Mouse (Mus musculus) forebrain, embryonic 16.5 days (tissue): Measurements from ENCODE around the gene Wwox. TPM values are rescaled to one million over a fixed set of nuclear protein-coding genes. Genes with fewer than 3 reads are reported as not detected.

ENCODE experiments used
- ATAC-seq: fragments of 200-750 bp; cut with Nextera tagmentation; 2 replicates; pipeline ENCODE4 v1.8.0; 2017; ENCODE audit warnings: mild to moderate bottlenecking, moderate library complexity
- H3K27ac ChIP-seq: fragments of 300-500 bp; sonication (generic); 2 replicates; pipeline ENCODE4 v1.5.1; 2014; ENCODE audit warnings: low read length, control low read depth
- H3K27me3 ChIP-seq: fragments of 300-500 bp; sonication (generic); replicated peaks from 2 replicates; pipeline ENCODE4 v1.6.1; 2014; ENCODE audit warnings: low read length; ENCODE audit not compliant: control insufficient read depth, insufficient read depth
- H3K36me3 ChIP-seq: fragments of 300-500 bp; sonication (generic); 2 replicates; pipeline ENCODE4 v1.6.1; 2014; ENCODE audit not compliant: control insufficient read depth, insufficient read depth
- H3K4me1 ChIP-seq: fragments of 300-500 bp; sonication (generic); replicated peaks from 2 replicates; pipeline ENCODE4 v1.6.1; 2014; ENCODE audit warnings: low read length; ENCODE audit not compliant: control insufficient read depth, insufficient read depth
- H3K4me2 ChIP-seq: fragments of 300-500 bp; sonication (generic); 2 replicates; pipeline ENCODE4 v1.6.1; 2014; ENCODE audit warnings: mild to moderate bottlenecking, low read length, control low read depth
- H3K4me3 ChIP-seq: fragments of 300-500 bp; sonication (generic); replicated peaks from 2 replicates; pipeline ENCODE4 v1.5.1; 2014; ENCODE audit warnings: mild to moderate bottlenecking, low read length, control low read depth
- H3K9ac ChIP-seq: fragments of 300-500 bp; sonication (generic); replicated peaks from 2 replicates; pipeline ENCODE4 v1.6.1; 2014; ENCODE audit warnings: low read depth, low read length, control low read depth
- H3K9me3 ChIP-seq: fragments of 300-500 bp; sonication (generic); 2 replicates; pipeline ENCODE4 v1.6.1; 2016; ENCODE audit warnings: low read length; ENCODE audit not compliant: control insufficient read depth
- WGBS: fragments of 180-500 bp; shearing (Covaris S2); extraction: QIAGEN DNeasy Blood & Tissue Kit; methylation state at CpG from one replicate; pipeline ENCODE4 v1.1.7; 2014; 5-methylcytosine and 5-hydroxymethylcytosine counted together
- polyA plus RNA-seq: library from polyadenylated mRNA; unstranded; fragments of >200 nt; fragmentation: Nextera tagmentation; extraction: Ambion mirVana; gene quantifications from 2 replicates; pipeline ENCODE4 v1.2.1, GENCODE M21; 2015

The Wwox gene
- 9.6 and 11.4 TPM in 2 replicates for polyA plus RNA-seq

GRCm38 (mm10) chr8:114439334-114440204 is at the start of gene Wwox:
Gene Wwox, plus strand, starts transcription at chr8:114439655.
- peaks cover 10% of the 10 kb centered on the region for H3K4me1 ChIP-seq
- ATAC-seq: peak; percentile 99
- WGBS: under 1% methylated on average over 54 of the region's 54 CpGs

DNA sequence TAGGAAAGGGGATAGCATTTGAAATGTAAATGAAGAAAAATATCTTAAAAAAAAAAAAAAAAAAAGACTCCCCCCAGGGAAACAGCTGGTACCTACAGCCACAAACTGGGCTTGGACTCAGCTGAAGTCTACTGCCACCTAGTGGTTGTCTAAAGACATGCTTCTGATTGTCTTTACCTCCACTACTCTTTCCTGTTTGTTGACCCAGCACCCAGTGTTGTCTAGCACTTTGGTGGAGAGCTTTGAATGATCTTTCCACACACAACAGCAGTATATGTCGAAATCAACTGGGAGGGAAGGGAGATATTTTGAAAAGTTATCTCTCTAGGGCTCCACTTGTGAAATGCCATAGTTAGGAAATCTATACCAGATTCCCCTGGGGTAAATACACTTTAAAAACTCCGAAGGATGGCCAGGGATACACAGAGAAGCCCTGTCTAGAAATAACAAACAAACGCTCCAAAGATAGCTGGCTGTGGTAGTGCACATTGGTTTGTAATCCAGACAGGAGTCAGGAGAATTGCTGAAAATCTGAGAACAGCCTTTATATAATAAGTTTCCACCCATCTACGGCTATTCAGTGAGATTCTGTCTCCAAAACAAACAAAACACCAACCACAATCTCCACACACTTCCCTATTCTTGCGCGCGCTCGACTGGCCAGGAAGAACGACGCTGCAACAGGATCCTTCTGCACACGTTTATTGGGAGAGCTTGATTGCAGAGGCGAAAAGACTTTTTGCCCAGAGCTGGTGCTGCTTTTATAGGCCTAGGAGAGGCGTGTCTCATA is 48.8 kb upstream of the Wwox start:
- Histone ChIP-seq H3K4me3 (no peak overlapping the region), H3K27ac (no peak overlapping the region), H3K4me1 (no peaks in the 10 kb centered on the region), H3K4me2 (no peak overlapping the region), H3K36me3 (no peaks in the 10 kb centered on the region), H3K9ac (no peak overlapping the region), H3K9me3 (no peaks in the 10 kb centered on the region), H3K27me3 (no peaks in the 10 kb centered on the region)
- 91% methylated on average over 11 of the region's 13 CpGs for WGBS
- ATAC-seq: no peak

More at GRCm38 (mm10) chr8:114439334-114440204, at the start of gene Wwox:
- H3K4me2 ChIP-seq: peak within 1 kb of the TSS; percentile 82
- peak within 1 kb of the TSS; percentile 73 for H3K9ac ChIP-seq
- H3K9me3 ChIP-seq: no peaks in the 10 kb centered on the region
- H3K27ac ChIP-seq: peak within 1 kb of the TSS; percentile 70; the same call in 1 of the 2 replicates
- no peaks in the 10 kb centered on the region for H3K27me3 ChIP-seq
- peak within 1 kb of the TSS; percentile 76 for H3K4me3 ChIP-seq
- no peaks in the 10 kb centered on the region for H3K36me3 ChIP-seq

- Histone ChIP-seq H3K36me3 (no peaks in the 10 kb centered on the region), H3K9ac (no peak overlapping the region), H3K4me3 (no peak overlapping the region), H3K27ac (no peak overlapping the region), H3K4me1 (no peaks in the 10 kb centered on the region), H3K27me3 (no peaks in the 10 kb centered on the region), H3K4me2 (no peak overlapping the region), H3K9me3 (no peaks in the 10 kb centered on the region)
- 89% methylated on average over 5 of the region's 5 CpGs for WGBS
- no peak for ATAC-seq
These were observed 41.1 kb upstream of the Wwox start for GRCm38 (mm10) chr8:114398326-114398725.

DNA sequence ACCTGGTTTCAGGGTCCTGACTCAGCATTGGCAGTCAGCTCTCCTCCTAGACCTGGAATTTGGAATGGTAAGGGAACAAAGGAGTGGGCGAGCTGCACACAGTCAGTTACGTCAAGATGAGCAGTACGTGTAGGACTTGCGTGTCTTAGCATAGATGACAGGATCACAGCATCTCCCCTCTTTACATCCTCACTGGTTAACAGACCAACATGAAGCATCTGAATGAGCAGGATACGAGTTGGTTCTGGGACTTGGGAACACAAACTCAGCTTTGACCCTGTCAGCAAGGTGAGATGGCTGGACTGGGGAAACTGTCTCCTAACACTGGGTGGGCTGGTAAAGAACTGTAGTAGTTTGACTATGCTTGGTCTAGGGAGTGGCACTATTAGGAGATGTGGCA is 40.2 kb upstream of the Wwox start:
- H3K27ac ChIP-seq: no peak overlapping the region
- H3K4me1 ChIP-seq: no peaks in the 10 kb centered on the region
- ATAC-seq: no peak
- no peaks in the 10 kb centered on the region for H3K9me3 ChIP-seq
- H3K9ac ChIP-seq: no peak overlapping the region
- 97% methylated on average over 5 of the region's 5 CpGs for WGBS
- no peaks in the 10 kb centered on the region for H3K36me3 ChIP-seq
- no peak overlapping the region for H3K4me3 ChIP-seq
- H3K27me3 ChIP-seq: no peaks in the 10 kb centered on the region
- no peak overlapping the region for H3K4me2 ChIP-seq

- ATAC-seq: no peak
- no peak overlapping the region for H3K27ac ChIP-seq
- WGBS: 67% methylated on average over 7 of the region's 7 CpGs
These were observed 37.8 kb upstream of the Wwox start for GRCm38 (mm10) chr8:114401679-114402078.

GRCm38 (mm10) chr8:114411421-114411820 is 28.0 kb upstream of the Wwox start:
- no peak for ATAC-seq
- no peaks in the 10 kb centered on the region for H3K36me3 ChIP-seq
- WGBS: 77% methylated on average over 3 of the region's 3 CpGs
- no peaks in the 10 kb centered on the region for H3K4me1 ChIP-seq
- H3K4me2 ChIP-seq: no peak overlapping the region
- no peak overlapping the region for H3K9ac ChIP-seq
- no peaks in the 10 kb centered on the region for H3K27me3 ChIP-seq
- H3K27ac ChIP-seq: no peak overlapping the region
- no peak overlapping the region for H3K4me3 ChIP-seq
- H3K9me3 ChIP-seq: no peaks in the 10 kb centered on the region

More at GRCm38 (mm10) chr8:114401679-114402078, 37.8 kb upstream of the Wwox start:
- H3K9ac ChIP-seq: no peak overlapping the region
- H3K4me3 ChIP-seq: no peak overlapping the region
- no peaks in the 10 kb centered on the region for H3K4me1 ChIP-seq
- H3K4me2 ChIP-seq: no peak overlapping the region
- no peaks in the 10 kb centered on the region for H3K27me3 ChIP-seq
- H3K9me3 ChIP-seq: no peaks in the 10 kb centered on the region
- H3K36me3 ChIP-seq: no peaks in the 10 kb centered on the region

- Histone ChIP-seq H3K36me3 (no peaks in the 10 kb centered on the region), H3K9ac (no peak within 1 kb of the TSS), H3K4me1 (no peaks in the 10 kb centered on the region), H3K9me3 (no peaks in the 10 kb centered on the region), H3K4me3 (no peak within 1 kb of the TSS), H3K27me3 (no peaks in the 10 kb centered on the region), H3K27ac (no peak within 1 kb of the TSS), H3K4me2 (no peak within 1 kb of the TSS)
- no peak for ATAC-seq
- 76% methylated on average over 8 of the region's 8 CpGs for WGBS
These were observed 21.7 kb upstream of the Wwox start, which contains the start of gene Clec3a for GRCm38 (mm10) chr8:114417786-114418185. Gene Clec3a, plus strand, starts transcription at chr8:114418086.

- Histone ChIP-seq H3K27me3 (no peaks in the 10 kb centered on the region), H3K27ac (no peak overlapping the region), H3K4me1 (no peaks in the 10 kb centered on the region), H3K4me2 (no peak overlapping the region), H3K4me3 (no peak overlapping the region), H3K36me3 (no peaks in the 10 kb centered on the region), H3K9ac (no peak overlapping the region), H3K9me3 (no peaks in the 10 kb centered on the region)
- ATAC-seq: no peak
- 77% methylated on average over 5 of the region's 5 CpGs for WGBS
These were observed 21.0 kb upstream of the Wwox start for GRCm38 (mm10) chr8:114418486-114418885.

- H3K4me2 ChIP-seq: no peak overlapping the region
- WGBS: 86% methylated on average over 6 of the region's 6 CpGs
- H3K27ac ChIP-seq: no peak overlapping the region
- ATAC-seq: no peak
- no peaks in the 10 kb centered on the region for H3K4me1 ChIP-seq
- no peaks in the 10 kb centered on the region for H3K9me3 ChIP-seq
- H3K4me3 ChIP-seq: no peak overlapping the region
- no peaks in the 10 kb centered on the region for H3K36me3 ChIP-seq
- H3K9ac ChIP-seq: no peak overlapping the region
- H3K27me3 ChIP-seq: no peaks in the 10 kb centered on the region
These were observed 20.6 kb upstream of the Wwox start for GRCm38 (mm10) chr8:114418904-114419303.
